Mouse (Mus musculus): Measurements from ENCODE around the gene Zfp644. TPM values are rescaled to one million over a fixed set of nuclear protein-coding genes. Genes with fewer than 3 reads are reported as not detected.

Gene Zfp644
- total RNA-seq, 2 experiments from 2014 or later: 63.9 to 74.0 TPM

DNA sequence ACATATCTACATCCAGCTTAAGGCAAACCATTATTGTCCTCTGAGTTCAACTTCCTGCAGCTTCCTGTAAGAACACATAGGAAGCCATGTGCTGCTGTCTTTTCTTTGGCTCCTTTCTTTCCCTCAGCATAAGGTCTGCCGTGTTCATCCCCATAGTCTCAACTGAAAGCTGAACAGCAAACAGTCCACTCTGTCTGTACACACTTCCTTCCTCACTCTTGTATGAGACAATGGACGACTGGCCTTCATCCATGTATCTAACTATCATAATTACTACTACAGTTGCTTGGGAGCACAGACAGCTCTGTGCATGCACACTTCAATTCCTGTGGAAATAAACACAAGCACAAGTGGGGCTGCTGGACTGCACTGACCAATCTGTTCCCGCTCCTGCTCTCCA is 25.2 kb downstream of the Zfp644 start:
- ATAC-seq (replicated peaks; ENCODE audit: poor library complexity, severe bottlenecking): no peak

- no peak for ATAC-seq (replicated peaks; ENCODE audit: poor library complexity, severe bottlenecking)
Observed at GRCm38 (mm10) chr5:106664910-106665309, 32.2 kb downstream of the Zfp644 start.

DNA sequence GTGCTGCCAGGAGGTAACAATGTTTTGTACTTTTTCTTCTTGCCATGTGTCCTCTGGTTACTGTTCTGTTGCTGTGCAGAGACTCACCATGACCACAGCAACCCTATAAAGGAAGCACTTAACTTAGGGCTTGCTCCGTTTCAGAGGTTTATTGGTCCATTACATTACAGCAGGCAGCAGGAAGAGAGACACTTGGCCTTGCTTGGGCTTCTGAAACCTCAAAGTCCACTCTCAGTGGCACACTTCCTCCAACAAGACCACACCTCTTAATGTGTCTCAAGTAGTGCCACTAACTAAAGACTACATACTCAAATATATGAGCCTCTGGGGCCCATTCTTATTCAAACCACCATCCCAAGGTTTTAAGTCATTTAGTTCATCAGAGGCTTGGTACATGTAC is 36.2 kb downstream of the Zfp644 start:
- ATAC-seq (replicated peaks; ENCODE audit: poor library complexity, severe bottlenecking): no peak

GRCm38 (mm10) chr5:106652790-106653328 is 44.2 kb downstream of the Zfp644 start:
- no peak for ATAC-seq (replicated peaks; ENCODE audit: poor library complexity, severe bottlenecking)

DNA sequence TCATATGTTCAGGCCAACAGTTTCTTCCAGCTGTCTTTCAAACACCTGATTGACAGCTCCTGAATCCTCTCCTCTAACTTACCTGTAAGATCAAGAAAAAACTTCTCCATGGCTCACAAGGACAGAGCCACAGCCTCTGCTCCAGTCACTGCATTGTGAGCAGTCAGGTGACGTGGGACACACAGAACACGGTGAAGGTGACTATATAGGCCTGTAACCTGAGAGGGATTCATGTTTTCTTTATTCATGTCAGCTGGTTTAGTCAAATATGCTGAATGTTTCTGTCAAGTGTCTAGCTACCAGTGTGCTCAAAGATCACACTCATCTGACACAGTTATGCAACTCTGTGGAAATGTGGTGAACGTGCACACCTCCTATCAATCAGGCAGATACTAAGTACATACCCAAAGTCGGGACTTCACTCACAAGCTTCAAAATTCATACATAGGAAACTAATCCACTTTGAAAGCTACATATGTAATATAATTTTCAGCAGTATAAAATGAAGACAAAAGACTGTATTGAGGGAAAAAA is 44.8 kb downstream of the Zfp644 start:
- ATAC-seq (replicated peaks; ENCODE audit: poor library complexity, severe bottlenecking): no peak

DNA sequence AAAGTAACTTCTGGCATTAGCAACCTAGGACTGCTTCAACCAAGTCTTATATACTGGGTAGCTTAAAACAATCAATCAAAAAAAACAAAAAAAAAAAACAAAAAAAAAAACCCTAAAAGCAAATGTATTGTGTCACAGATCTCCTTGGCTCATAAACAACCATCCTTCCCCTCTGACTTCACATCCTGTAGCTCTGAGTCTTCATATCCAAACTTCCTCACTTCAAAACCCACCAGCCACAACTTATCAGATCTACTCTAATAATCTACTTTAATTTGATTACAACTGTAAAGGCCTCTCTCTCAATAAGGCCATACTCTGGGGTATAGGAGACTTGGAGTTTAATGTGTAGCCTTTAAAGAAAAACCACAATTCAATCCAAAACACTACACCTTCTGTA is 47.1 kb downstream of the Zfp644 start:
- ATAC-seq (replicated peaks; ENCODE audit: poor library complexity, severe bottlenecking): peak; percentile 46; the same call in 1 of the 2 replicates

GRCm38 (mm10) chr5:106649441-106649840 is 47.6 kb downstream of the Zfp644 start:
- no peak for ATAC-seq (replicated peaks; ENCODE audit: poor library complexity, severe bottlenecking)

DNA sequence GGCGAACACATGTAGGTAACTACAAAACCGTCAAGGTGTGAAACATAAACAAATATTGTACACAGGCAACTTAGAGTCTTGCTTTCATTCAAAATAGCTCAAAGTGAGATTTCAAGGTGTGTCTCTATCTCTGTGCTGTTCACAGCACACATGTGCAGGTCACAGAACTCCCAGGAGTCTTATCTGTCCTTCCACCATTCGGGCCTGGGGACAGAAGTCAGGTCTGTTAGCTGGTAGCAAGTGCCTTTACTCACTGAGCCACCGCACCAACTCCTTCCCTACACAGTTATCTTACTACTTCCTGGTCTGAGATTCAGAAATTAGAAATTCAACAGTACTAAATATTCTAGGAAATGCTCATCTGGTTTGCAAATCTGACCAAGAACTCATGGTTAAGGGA is 53.7 kb downstream of the Zfp644 start:
- no peak for ATAC-seq (replicated peaks; ENCODE audit: poor library complexity, severe bottlenecking)

GRCm38 (mm10) chr5:106641876-106642275 is 55.2 kb downstream of the Zfp644 start:
- no peak for ATAC-seq (replicated peaks; ENCODE audit: poor library complexity, severe bottlenecking)

GRCm38 (mm10) chr5:106640235-106640809 is 56.8 kb downstream of the Zfp644 start:
- ATAC-seq (replicated peaks; ENCODE audit: poor library complexity, severe bottlenecking): no peak

DNA sequence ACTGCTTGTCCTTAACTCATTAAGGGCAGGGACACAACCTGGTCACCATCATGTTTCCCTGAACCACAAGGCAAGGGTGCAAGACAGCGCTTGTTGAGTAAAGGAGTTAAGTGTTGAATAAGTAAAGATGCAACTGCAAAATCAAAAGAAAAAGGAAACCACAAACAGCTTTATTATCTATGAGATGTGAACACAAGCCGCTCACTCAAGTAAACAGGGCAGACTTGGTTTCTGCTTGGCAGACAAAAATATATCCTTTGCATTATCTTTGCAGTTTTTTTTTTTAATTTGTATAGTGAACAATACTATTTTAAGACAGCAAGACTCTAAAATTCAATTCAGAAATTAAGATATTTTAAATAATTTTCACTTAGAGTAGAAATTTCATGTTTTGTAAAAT is 57.5 kb downstream of the Zfp644 start:
- ATAC-seq (replicated peaks; ENCODE audit: poor library complexity, severe bottlenecking): no peak

- no peak for ATAC-seq (replicated peaks; ENCODE audit: poor library complexity, severe bottlenecking)
Observed at GRCm38 (mm10) chr5:106636423-106636946, 60.6 kb downstream of the Zfp644 start.

- no peak for ATAC-seq (replicated peaks; ENCODE audit: poor library complexity, severe bottlenecking)
Observed at GRCm38 (mm10) chr5:106628369-106629149, 68.5 kb downstream of the Zfp644 start.

- no peak for ATAC-seq (replicated peaks; ENCODE audit: poor library complexity, severe bottlenecking)
Observed at GRCm38 (mm10) chr5:106623337-106623736, 73.8 kb downstream of the Zfp644 start.

- ATAC-seq (replicated peaks; ENCODE audit: poor library complexity, severe bottlenecking): no peak
Observed at GRCm38 (mm10) chr5:106622193-106622592, 74.9 kb downstream of the Zfp644 start.

- ATAC-seq (replicated peaks; ENCODE audit: poor library complexity, severe bottlenecking): no peak
Observed at GRCm38 (mm10) chr5:106620446-106620845, 76.6 kb downstream of the Zfp644 start.

DNA sequence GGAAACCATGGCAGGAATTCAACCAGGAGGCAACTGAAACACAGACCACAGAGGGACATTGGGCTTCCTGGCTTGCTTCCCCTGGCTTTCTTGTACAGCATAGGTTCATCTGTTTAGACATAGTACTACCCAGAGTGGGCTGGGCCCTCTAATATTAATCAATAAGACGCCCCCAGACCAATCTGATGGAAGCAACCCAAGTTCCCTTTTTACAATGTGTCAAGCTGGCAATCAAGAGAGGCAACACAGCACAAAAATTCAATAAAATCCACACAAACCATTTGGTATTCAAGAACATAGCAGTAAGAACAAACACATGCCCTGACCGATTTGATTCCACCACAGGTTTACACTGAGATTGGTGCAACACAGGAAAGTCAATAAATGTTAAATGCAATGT is 82.1 kb downstream of the Zfp644 start:
- no peak for ATAC-seq (replicated peaks; ENCODE audit: poor library complexity, severe bottlenecking)

GRCm38 (mm10) chr5:106614570-106614969 is 82.5 kb downstream of the Zfp644 start:
- no peak for ATAC-seq (replicated peaks; ENCODE audit: poor library complexity, severe bottlenecking)

- no peak for ATAC-seq (replicated peaks; ENCODE audit: poor library complexity, severe bottlenecking)
Observed at GRCm38 (mm10) chr5:106612151-106612550, 84.9 kb downstream of the Zfp644 start.

GRCm38 (mm10) chr5:106608798-106609197 is 88.3 kb downstream of the Zfp644 start, which contains the start of gene Gm17304:
Gm17304 (plus strand) TSS chr5:106609098.
- no peak for ATAC-seq (replicated peaks; ENCODE audit: poor library complexity, severe bottlenecking)

- no peak for ATAC-seq (replicated peaks; ENCODE audit: poor library complexity, severe bottlenecking)
Observed at GRCm38 (mm10) chr5:106607081-106607480, 90.0 kb downstream of the Zfp644 start.

Data from granulocyte monocyte progenitor cell, adult 5-6 weeks (primary cell).